Mouse (Mus musculus): ENCODE measurements at regions not wholly inside any gene's neighbourhood (a gene's known extent, or its start where the extent isn't known, plus 50 kb on each side); places are given as distances from the start of the nearest gene placed in this dataset.

GRCm38 (mm10) chr8:9152313-9152925, 462.1 kb upstream of the Arglu1 start:
- DNase-seq (ENCODE audit: low spot score) = no peak
- Histone ChIP-seq H3K9ac (replicated peaks; ENCODE audit: low read depth, low read length) (no peak overlapping the region), H3K4me1 (ENCODE audit: control insufficient read depth, insufficient read depth) (peaks cover 6% of the 10 kb centered on the region; the same call in 1 of the 2 replicates), H3K27ac (ENCODE audit: low read depth) (no peak overlapping the region), H3K4me3 (ENCODE audit: low read depth, low read length) (no peak overlapping the region), H3K9me3 (replicated peaks; ENCODE audit: control insufficient read depth, low read length) (no peaks in the 10 kb centered on the region), H3K27me3 (ENCODE audit: control insufficient read depth, insufficient read depth, low read length) (no peaks in the 10 kb centered on the region), H3K36me3 (replicated peaks; ENCODE audit: control insufficient read depth, insufficient read depth, low read length) (no peaks in the 10 kb centered on the region), H3K4me2 (ENCODE audit: low read depth, low read length) (no peak overlapping the region; the same call in 1 of the 2 replicates)
- whole genome bisulfite sequencing = 45% methylated on average over 20 of the region's 20 CpGs
- TF ChIP-seq CTCF (IDR thresholded peaks at IDR 0.05; ENCODE audit: low read depth) (no peak), EP300 (IDR thresholded peaks at IDR 0.05; ENCODE audit: low read depth) (no peak)
- no peak for ATAC-seq (ENCODE audit: insufficient read depth, low read depth)

GRCm38 (mm10) chr8:9144362-9144761, 454.0 kb upstream of the Arglu1 start:
- Histone ChIP-seq H3K9me3 (replicated peaks; ENCODE audit: control insufficient read depth, low read length) (no peaks in the 10 kb centered on the region), H3K4me3 (ENCODE audit: low read depth, low read length) (no peak overlapping the region), H3K27ac (ENCODE audit: low read depth) (no peak overlapping the region), H3K9ac (replicated peaks; ENCODE audit: low read depth, low read length) (no peak overlapping the region), H3K36me3 (replicated peaks; ENCODE audit: control insufficient read depth, insufficient read depth, low read length) (no peaks in the 10 kb centered on the region), H3K4me2 (ENCODE audit: low read depth, low read length) (no peak overlapping the region), H3K4me1 (ENCODE audit: control insufficient read depth, insufficient read depth) (no peaks in the 10 kb centered on the region), H3K27me3 (ENCODE audit: control insufficient read depth, insufficient read depth, low read length) (no peaks in the 10 kb centered on the region)
- ATAC-seq (ENCODE audit: insufficient read depth, low read depth) (no peak), DNase-seq (ENCODE audit: low spot score) (no peak)
- 83% methylated on average over 3 of the region's 3 CpGs for WGBS
- no peak for TF ChIP-seq EP300 (IDR thresholded peaks at IDR 0.05; ENCODE audit: low read depth)
- no peak for TF ChIP-seq CTCF (IDR thresholded peaks at IDR 0.05; ENCODE audit: low read depth)

GRCm38 (mm10) chr8:9139781-9140180, 449.5 kb upstream of the Arglu1 start:
- no peak overlapping the region for H3K4me3 ChIP-seq (ENCODE audit: low read depth, low read length)

GRCm38 (mm10) chr8:9139059-9139620, 448.8 kb upstream of the Arglu1 start:
- TF ChIP-seq EP300 (IDR thresholded peaks at IDR 0.05; ENCODE audit: low read depth) (no peak), CTCF (IDR thresholded peaks at IDR 0.05; ENCODE audit: low read depth) (no peak)
- WGBS = 64% methylated on average over 3 of the region's 3 CpGs
- Histone ChIP-seq H3K4me3 (ENCODE audit: low read depth, low read length) (no peak overlapping the region), H3K9me3 (replicated peaks; ENCODE audit: control insufficient read depth, low read length) (no peaks in the 10 kb centered on the region), H3K27ac (ENCODE audit: low read depth) (no peak overlapping the region), H3K4me2 (ENCODE audit: low read depth, low read length) (no peak overlapping the region), H3K27me3 (ENCODE audit: control insufficient read depth, insufficient read depth, low read length) (no peaks in the 10 kb centered on the region), H3K9ac (replicated peaks; ENCODE audit: low read depth, low read length) (no peak overlapping the region), H3K36me3 (replicated peaks; ENCODE audit: control insufficient read depth, insufficient read depth, low read length) (no peaks in the 10 kb centered on the region), H3K4me1 (ENCODE audit: control insufficient read depth, insufficient read depth) (no peaks in the 10 kb centered on the region)
- no peak for ATAC-seq (ENCODE audit: insufficient read depth, low read depth)
- DNase-seq (ENCODE audit: low spot score) = no peak

More at GRCm38 (mm10) chr8:9139781-9140180, 449.5 kb upstream of the Arglu1 start:
- Histone ChIP-seq H3K9me3 (replicated peaks; ENCODE audit: control insufficient read depth, low read length) (no peaks in the 10 kb centered on the region), H3K4me2 (ENCODE audit: low read depth, low read length) (no peak overlapping the region), H3K36me3 (replicated peaks; ENCODE audit: control insufficient read depth, insufficient read depth, low read length) (no peaks in the 10 kb centered on the region), H3K4me1 (ENCODE audit: control insufficient read depth, insufficient read depth) (no peaks in the 10 kb centered on the region), H3K27me3 (ENCODE audit: control insufficient read depth, insufficient read depth, low read length) (no peaks in the 10 kb centered on the region), H3K27ac (ENCODE audit: low read depth) (no peak overlapping the region), H3K9ac (replicated peaks; ENCODE audit: low read depth, low read length) (no peak overlapping the region)
- DNase-seq (ENCODE audit: low spot score) (no peak), ATAC-seq (ENCODE audit: insufficient read depth, low read depth) (no peak)
- no peak for TF ChIP-seq CTCF (IDR thresholded peaks at IDR 0.05; ENCODE audit: low read depth)
- no peak for TF ChIP-seq EP300 (IDR thresholded peaks at IDR 0.05; ENCODE audit: low read depth)
- WGBS = 39% methylated on average over 3 of the region's 3 CpGs

- Histone ChIP-seq H3K4me3 (ENCODE audit: low read depth, low read length) (no peak overlapping the region), H3K27ac (ENCODE audit: low read depth) (no peak overlapping the region), H3K4me2 (ENCODE audit: low read depth, low read length) (no peak overlapping the region), H3K27me3 (ENCODE audit: control insufficient read depth, insufficient read depth, low read length) (no peaks in the 10 kb centered on the region), H3K36me3 (replicated peaks; ENCODE audit: control insufficient read depth, insufficient read depth, low read length) (no peaks in the 10 kb centered on the region), H3K9ac (replicated peaks; ENCODE audit: low read depth, low read length) (no peak overlapping the region), H3K9me3 (replicated peaks; ENCODE audit: control insufficient read depth, low read length) (no peaks in the 10 kb centered on the region), H3K4me1 (ENCODE audit: control insufficient read depth, insufficient read depth) (no peaks in the 10 kb centered on the region)
- no peak for DNase-seq (ENCODE audit: low spot score)
- 52% methylated on average over 7 of the region's 7 CpGs for WGBS
- ATAC-seq (ENCODE audit: insufficient read depth, low read depth) = no peak
- TF ChIP-seq CTCF (IDR thresholded peaks at IDR 0.05; ENCODE audit: low read depth) = no peak
- no peak for TF ChIP-seq EP300 (IDR thresholded peaks at IDR 0.05; ENCODE audit: low read depth)
Measured at GRCm38 (mm10) chr8:9133758-9134157, 443.4 kb upstream of the Arglu1 start.
